Mouse (Mus musculus) kidney, embryonic 15.5 days (tissue): ENCODE results near the gene Gm45785. TPM values are rescaled to one million over a fixed set of nuclear protein-coding genes. Genes with fewer than 3 reads are reported as not detected.
"Not testable (repeated sequence)": the region's sequence is repeated elsewhere in the genome, so short reads cannot be mapped to it uniquely, and the experiment has no call there.

Experiments
- ATAC-seq: fragments of 200-750 bp; cut with Nextera tagmentation; replicated peaks from 2 replicates; pipeline ENCODE4 v1.8.0; 2017; ENCODE audit warnings: moderate TSS enrichment; ENCODE audit not compliant: low FRiP score
- H3K27ac ChIP-seq: fragments of 300-500 bp; sonication (generic); 2 replicates; pipeline ENCODE4 v1.5.1; 2015; ENCODE audit warnings: mild to moderate bottlenecking, inconsistent platforms
- H3K27me3 ChIP-seq: fragments of 300-500 bp; sonication (generic); 2 replicates; pipeline ENCODE4 v1.6.1; 2015; ENCODE audit warnings: inconsistent platforms
- H3K36me3 ChIP-seq: fragments of 300-500 bp; sonication (generic); 2 replicates; pipeline ENCODE4 v1.6.1; 2015; ENCODE audit warnings: inconsistent platforms
- H3K4me1 ChIP-seq: fragments of 300-500 bp; sonication (generic); 2 replicates; pipeline ENCODE4 v1.6.1; 2015; ENCODE audit warnings: inconsistent platforms
- H3K4me2 ChIP-seq: fragments of 300-500 bp; sonication (generic); 2 replicates; pipeline ENCODE4 v1.6.1; 2015; ENCODE audit warnings: moderate library complexity, mild to moderate bottlenecking, inconsistent platforms
- H3K4me3 ChIP-seq: fragments of 300-500 bp; sonication (generic); replicated peaks from 2 replicates; pipeline ENCODE4 v1.5.1; 2015; ENCODE audit warnings: mild to moderate bottlenecking, inconsistent platforms
- H3K9ac ChIP-seq: fragments of 300-500 bp; sonication (generic); 2 replicates; pipeline ENCODE4 v1.6.1; 2015; ENCODE audit warnings: mild to moderate bottlenecking, inconsistent platforms
- H3K9me3 ChIP-seq: fragments of 300-500 bp; sonication (generic); replicated peaks from 2 replicates; pipeline ENCODE4 v1.6.1; 2016; ENCODE audit warnings: inconsistent platforms
- WGBS: fragments of 180-500 bp; shearing (Covaris S2); methylation state at CpG from one replicate; pipeline ENCODE4 v1.1.7; 2015; ENCODE audit warnings: mixed read lengths; 5-methylcytosine and 5-hydroxymethylcytosine counted together
- polyA plus RNA-seq: library from polyadenylated mRNA; unstranded; fragments of >200 nt; fragmentation: Nextera tagmentation; extraction: Ambion mirVana; gene quantifications from 2 replicates; pipeline ENCODE4 v1.2.1, GENCODE M21; 2015

Gm45785 gene
- polyA plus RNA-seq: not detected in 2 replicates

DNA sequence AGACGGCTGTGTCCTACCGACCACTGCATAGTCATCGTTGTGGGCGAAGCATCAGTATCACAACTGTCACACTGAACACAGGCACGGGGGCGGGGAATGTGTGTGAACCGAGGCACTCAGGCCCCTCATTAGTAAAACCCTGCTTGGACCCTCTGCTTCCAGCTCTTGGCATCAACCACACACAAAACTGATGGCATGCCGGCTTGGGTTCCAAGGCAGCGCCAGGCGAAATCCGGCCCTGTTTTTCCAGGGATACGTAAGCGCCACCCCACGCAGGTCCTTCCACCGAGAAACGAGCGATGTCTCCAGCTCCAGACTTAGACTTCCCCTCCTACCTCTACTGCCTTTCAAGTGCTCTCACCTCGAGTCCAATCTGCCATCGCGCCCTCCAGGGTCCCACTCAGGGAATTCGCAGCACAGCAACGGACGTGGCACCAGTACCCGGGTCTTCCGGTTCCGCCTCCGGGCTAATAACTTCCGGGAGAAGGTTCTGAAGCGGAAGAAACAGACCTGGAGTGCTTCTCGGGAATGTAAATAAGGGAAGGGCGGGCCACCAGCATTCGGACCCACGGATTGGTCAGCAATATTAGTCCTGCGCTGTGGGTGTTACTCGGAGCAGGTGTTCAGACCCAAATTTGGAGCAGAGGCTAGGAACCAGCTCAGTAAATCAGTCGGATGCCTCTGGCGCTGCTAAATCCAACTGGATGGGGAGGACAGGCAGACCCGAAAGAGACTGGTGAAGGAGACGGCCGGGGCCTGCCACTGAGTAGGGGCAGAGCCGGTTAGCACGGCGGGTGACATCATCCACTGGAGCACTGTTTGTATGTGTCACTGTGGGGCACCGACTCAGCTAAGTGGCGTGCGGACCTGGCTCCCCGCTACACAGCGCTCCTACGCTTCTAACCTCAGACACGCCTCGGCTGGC, at the start of gene Gm45785:
Gene Gm45785 (minus strand): TSS at position 472 of the 925 bp plus-strand sequence.
- H3K36me3 ChIP-seq: peaks cover 63% of the 10 kb centered on the region
- H3K4me2 ChIP-seq: peak within 1 kb of the TSS; percentile 100
- ATAC-seq: peak; percentile 84
- H3K9me3 ChIP-seq: no peaks in the 10 kb centered on the region
- H3K27ac ChIP-seq: peak within 1 kb of the TSS; percentile 95
- WGBS: under 1% methylated on average over 51 of the region's 51 CpGs
- peaks cover 28% of the 10 kb centered on the region for H3K4me1 ChIP-seq
- peak within 1 kb of the TSS; percentile 92 for H3K4me3 ChIP-seq
- H3K27me3 ChIP-seq: no peaks in the 10 kb centered on the region
- peak within 1 kb of the TSS; percentile 93 for H3K9ac ChIP-seq

DNA sequence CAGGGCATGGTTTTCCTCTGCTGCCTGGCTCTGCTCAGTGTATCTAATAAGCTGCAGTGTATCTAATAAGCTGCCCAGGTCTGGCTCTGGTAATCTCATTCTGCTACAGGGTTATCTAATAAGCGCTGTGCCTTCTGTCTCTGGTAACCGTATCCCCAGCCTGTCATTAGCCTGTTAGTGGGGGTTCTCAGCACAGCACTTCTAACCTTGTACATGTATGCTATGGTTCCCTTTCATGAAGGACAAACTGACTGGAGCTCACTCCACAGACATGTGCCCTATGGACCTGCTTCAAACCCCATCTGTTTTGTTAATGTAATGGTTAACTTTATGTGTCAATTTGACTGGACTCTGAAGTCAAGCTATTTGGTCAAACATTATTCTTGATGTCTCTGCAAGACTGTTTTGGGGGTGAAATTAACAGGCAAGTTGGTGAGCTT, 49.5 kb upstream of the Gm45785 start:
- 87% methylated on average over 2 of the region's 2 CpGs for WGBS
- no peak overlapping the region for H3K4me2 ChIP-seq

DNA sequence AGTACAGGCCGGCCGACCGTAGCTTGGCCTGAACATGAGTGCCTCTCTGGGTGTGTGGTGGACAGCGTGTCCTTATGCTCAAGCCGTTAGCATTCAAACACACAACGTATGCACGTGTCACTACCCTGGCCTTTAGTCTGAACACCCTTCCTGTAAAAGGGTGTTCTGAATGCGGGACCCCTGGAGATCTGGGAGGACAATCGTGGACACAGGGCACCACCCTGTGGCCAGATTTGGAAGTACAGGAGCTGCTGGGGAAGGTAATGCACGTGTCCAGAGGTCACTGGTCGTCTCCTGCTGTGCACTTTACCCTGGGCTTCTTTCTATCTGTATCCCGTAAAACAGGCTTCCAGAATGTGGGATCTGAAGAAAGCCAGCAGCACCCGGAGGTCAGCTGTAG, 47.1 kb upstream of the Gm45785 start:
- H3K4me1 ChIP-seq: peaks cover 17% of the 10 kb centered on the region; the same call in 1 of the 2 replicates
- H3K4me2 ChIP-seq: no peak overlapping the region
- H3K9ac ChIP-seq: no peak overlapping the region
- H3K36me3 ChIP-seq: peaks cover 14% of the 10 kb centered on the region
- H3K9me3 ChIP-seq: no peaks in the 10 kb centered on the region
- H3K27ac ChIP-seq: 0 out of 2 replicates have a peak overlapping the region, but pooled peaks have one; percentile 56
- no peaks in the 10 kb centered on the region for H3K27me3 ChIP-seq
- peak; percentile 37; the same call in 1 of the 2 replicates for ATAC-seq
- no peak overlapping the region for H3K4me3 ChIP-seq
- WGBS: 24% methylated on average over 13 of the region's 13 CpGs

More for the DNA sequence above, 49.5 kb upstream of the Gm45785 start:
- no peak overlapping the region for H3K9ac ChIP-seq
- peak overlapping the region; percentile 61; the same call in 1 of the 2 replicates for H3K27ac ChIP-seq
- H3K4me3 ChIP-seq: no peak overlapping the region
- no peaks in the 10 kb centered on the region for H3K27me3 ChIP-seq
- H3K4me1 ChIP-seq: peaks cover 25% of the 10 kb centered on the region
- ATAC-seq: no peak
- no peaks in the 10 kb centered on the region for H3K36me3 ChIP-seq
- no peaks in the 10 kb centered on the region for H3K9me3 ChIP-seq

DNA sequence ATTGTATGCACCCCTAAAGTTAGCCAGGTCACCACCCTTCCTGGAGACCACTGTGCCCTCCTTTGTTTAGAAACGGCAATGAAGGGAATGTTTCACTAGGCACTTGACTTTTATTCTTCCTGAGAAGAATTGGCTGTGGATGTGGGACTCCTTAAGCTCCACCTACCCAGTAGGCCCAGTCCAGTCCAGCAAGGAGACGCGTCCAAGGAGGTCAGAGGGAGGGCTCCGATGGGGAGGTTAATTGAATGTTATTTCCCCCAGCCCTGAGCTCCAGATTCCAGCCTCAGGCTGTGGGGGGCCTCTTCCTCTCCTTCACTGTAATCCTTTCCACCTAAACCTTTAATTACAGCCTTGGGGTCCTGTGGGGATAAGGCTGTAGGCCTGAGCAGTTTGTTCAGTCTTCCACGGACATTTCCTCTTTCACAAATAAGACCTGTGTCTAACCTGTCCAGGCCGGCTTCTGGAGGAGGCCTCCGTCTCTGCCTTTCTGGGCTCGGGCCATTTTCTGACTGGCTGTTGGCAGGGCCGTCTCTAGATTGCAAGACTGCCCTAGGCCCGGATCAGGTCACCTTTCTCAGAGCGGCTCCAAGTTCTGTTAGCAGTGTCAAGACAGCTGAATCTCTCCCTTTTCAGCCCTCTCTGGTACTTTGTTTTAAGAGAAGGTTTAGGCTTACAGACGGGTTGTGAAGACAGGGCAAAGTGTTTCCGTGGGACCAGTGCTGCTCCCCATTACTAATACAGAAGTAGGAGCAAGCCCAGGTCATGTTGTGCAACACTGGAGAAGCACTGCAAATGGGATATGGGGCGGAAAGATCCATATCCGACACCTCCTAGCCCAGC, 46.1 kb upstream of the Gm45785 start:
- Histone ChIP-seq H3K9me3 (no peaks in the 10 kb centered on the region), H3K36me3 (peaks cover 23% of the 10 kb centered on the region), H3K4me1 (peaks cover 14% of the 10 kb centered on the region; the same call in 1 of the 2 replicates), H3K4me2 (no peak overlapping the region), H3K4me3 (no peak overlapping the region), H3K27me3 (no peaks in the 10 kb centered on the region), H3K27ac (peak overlapping the region; percentile 56), H3K9ac (no peak overlapping the region)
- WGBS: 65% methylated on average over 15 of the region's 15 CpGs
- ATAC-seq: no peak

DNA sequence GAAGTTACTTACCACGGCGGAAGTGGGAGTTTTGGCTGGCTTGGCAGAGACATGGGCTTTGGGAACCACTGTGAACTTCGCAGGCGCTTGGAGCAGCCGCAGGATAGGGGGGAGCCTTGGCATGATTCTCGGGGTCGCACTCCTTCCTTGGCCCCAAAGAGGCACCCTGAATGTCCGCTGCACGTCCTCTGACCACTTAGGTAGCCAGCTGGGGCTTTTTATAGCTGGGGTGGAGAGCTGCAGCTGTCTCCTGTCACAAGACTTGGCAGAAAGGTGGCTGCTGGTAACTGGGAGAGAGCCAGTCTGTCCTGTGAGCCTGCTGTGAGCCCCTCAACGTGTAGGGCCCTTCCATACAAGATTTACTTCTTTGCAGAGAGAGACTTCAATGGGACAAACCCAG, 44.1 kb upstream of the Gm45785 start, which contains the start of gene Cox8b:
Gene Cox8b (minus strand): TSS at position 227 of the 400 bp plus-strand sequence.
- H3K4me1 ChIP-seq: peaks cover 14% of the 10 kb centered on the region; the same call in 1 of the 2 replicates
- no peaks in the 10 kb centered on the region for H3K27me3 ChIP-seq
- H3K27ac ChIP-seq: 0 out of 2 replicates have a peak within 1 kb of the TSS, but pooled peaks have one; percentile 11
- 62% methylated on average over 10 of the region's 10 CpGs for WGBS
- H3K9ac ChIP-seq: no peak within 1 kb of the TSS
- no peak within 1 kb of the TSS for H3K4me2 ChIP-seq
- no peaks in the 10 kb centered on the region for H3K9me3 ChIP-seq
- H3K4me3 ChIP-seq: no peak within 1 kb of the TSS
- ATAC-seq: no peak
- H3K36me3 ChIP-seq: peaks cover 41% of the 10 kb centered on the region

DNA sequence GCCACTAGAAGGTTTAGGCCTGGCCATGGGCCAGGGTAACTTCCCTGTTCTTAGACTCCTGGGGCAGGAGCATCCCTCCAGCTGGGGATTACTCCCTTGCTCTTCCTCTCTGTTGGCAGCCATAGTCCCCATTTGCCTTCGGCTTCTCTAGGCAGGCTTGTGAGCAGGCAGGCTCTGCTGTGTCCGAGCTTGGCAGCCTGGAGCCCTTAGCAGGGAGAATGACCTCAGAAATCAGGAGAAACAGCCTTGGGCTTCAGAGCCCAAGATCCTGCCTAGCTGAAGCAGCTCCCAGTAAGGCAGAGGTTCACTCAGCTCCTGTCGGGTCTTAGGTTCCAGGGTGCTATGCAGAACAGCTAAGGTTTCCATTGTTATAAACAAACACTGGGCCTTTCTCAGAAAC, 43.0 kb upstream of the Gm45785 start:
- Histone ChIP-seq H3K9me3 (no peaks in the 10 kb centered on the region), H3K4me1 (peaks cover 14% of the 10 kb centered on the region; the same call in 1 of the 2 replicates), H3K4me2 (no peak overlapping the region), H3K27ac (no peak overlapping the region), H3K9ac (no peak overlapping the region), H3K27me3 (no peaks in the 10 kb centered on the region), H3K4me3 (no peak overlapping the region), H3K36me3 (peaks cover 51% of the 10 kb centered on the region)
- ATAC-seq: no peak
- WGBS: 83% methylated on average over 3 of the region's 3 CpGs

DNA sequence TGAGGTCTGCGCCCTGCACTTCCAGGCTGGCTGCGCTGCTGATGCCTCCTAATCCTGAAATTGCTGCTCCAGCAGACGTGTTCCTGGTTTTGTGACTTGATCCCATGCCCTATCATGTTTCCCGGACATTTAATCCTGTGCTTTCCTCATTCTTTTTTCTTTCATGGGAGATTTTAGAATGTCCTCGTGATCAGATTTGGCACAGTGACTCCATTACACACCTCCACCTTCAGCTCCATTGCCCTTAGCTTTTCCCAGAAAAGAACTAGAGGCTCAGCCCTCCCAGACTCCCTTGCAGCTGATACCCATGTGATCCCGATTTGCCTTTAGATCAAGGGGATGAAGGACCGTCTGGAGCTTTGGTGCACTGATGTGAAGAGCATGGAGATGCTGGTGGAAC, 41.7 kb upstream of the Gm45785 start:
- no peak overlapping the region for H3K4me2 ChIP-seq
- ATAC-seq: no peak
- H3K4me1 ChIP-seq: peaks cover 8% of the 10 kb centered on the region; the same call in 1 of the 2 replicates
- H3K4me3 ChIP-seq: no peak overlapping the region
- H3K9ac ChIP-seq: no peak overlapping the region
- H3K27me3 ChIP-seq: no peaks in the 10 kb centered on the region
- H3K36me3 ChIP-seq: peaks cover 61% of the 10 kb centered on the region
- no peak overlapping the region for H3K27ac ChIP-seq
- 81% methylated on average over 7 of the region's 7 CpGs for WGBS
- no peaks in the 10 kb centered on the region for H3K9me3 ChIP-seq

DNA sequence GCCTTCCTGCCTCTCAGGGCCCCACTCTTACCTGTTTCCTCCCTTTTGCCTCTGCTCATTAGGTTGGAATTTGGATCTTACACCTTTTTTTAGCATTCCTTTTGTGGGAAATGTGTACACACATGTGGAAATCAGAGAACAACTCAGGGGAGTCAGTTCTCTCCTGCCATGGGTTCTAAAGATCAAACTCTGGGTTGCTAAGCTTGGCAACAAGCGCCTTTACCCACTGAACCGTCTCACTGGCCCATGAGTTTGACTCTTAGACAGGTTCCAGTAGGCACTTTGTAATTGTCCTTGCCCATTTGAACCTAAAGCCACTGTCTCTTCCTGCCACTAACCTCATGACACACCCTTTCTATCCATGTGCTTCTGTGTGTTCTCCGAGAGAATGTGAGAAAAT, 38.5 kb upstream of the Gm45785 start:
- 89% methylated on average over 3 of the region's 3 CpGs for WGBS

DNA sequence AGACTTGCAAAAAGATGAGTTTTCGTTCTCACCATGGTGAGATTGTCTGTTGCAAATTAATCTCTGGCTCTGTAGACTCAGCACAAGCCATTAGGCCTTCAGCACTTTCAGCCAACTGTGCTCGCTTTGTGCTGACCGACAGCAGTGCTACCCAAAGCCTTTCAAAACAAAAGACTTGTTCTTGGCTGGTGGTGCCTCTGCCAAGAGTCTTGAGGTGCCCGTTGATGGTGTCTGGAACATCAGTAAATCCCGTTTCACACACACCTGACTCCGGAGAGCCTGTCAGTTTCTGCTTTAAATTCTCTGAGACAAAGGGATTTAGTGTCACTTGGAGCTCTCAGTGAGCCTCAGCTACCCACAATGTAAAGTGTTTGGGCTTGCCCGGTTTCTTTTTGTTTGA, 37.9 kb upstream of the Gm45785 start:
- Histone ChIP-seq H3K36me3 (peaks cover 85% of the 10 kb centered on the region), H3K9ac (no peak overlapping the region), H3K9me3 (no peaks in the 10 kb centered on the region), H3K27me3 (no peaks in the 10 kb centered on the region), H3K4me2 (no peak overlapping the region), H3K4me1 (no peaks in the 10 kb centered on the region), H3K27ac (no peak overlapping the region), H3K4me3 (no peak overlapping the region)
- no peak for ATAC-seq
- WGBS: 85% methylated on average over 7 of the region's 7 CpGs

More for the DNA sequence above, 38.5 kb upstream of the Gm45785 start:
- H3K4me2 ChIP-seq: no peak overlapping the region
- H3K36me3 ChIP-seq: peaks cover 84% of the 10 kb centered on the region
- H3K9ac ChIP-seq: no peak overlapping the region
- H3K4me1 ChIP-seq: no peaks in the 10 kb centered on the region
- H3K27ac ChIP-seq: no peak overlapping the region
- no peak for ATAC-seq
- H3K27me3 ChIP-seq: no peaks in the 10 kb centered on the region
- no peaks in the 10 kb centered on the region for H3K9me3 ChIP-seq
- H3K4me3 ChIP-seq: no peak overlapping the region

DNA sequence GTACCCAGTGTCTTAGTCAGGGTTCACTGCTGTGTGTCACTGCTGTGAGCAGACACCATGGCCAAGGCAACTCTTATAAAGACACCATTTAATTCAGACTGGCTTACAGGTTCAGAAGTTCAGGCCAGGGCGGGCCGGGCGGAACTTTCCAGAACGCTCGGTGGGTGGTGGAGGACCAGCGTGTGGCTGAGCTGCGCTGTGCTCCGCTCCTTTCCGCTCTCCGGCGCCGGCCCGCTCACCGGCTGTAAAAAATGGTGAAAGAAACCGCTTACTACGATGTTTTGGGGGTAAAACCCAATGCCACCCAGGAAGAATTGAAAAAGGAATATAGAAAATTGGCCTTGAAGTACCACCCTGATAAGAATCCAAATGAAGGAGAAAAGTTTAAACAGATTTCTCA, 34.5 kb upstream of the Gm45785 start:
- 94% methylated on average over 16 of the region's 16 CpGs for WGBS

DNA sequence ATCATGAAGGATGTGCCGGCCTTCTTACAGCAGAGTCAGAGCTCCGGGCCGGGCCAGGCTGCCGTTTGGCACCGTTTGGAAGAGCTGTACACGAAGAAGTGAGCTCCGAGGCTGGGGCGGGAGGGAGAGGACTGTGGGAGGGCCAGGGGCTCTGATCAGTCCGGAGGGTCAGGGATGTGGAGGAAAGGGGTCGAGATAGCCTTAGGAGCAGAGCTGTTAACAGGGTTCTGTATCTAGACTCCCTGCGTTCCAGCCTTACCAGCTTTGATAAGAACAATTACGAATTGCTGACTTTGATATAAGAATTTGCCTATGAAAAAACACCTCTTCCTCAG, 26.3 kb upstream of the Gm45785 start:
- 0% methylated on average over 12 of the region's 12 CpGs for WGBS
- peak overlapping the region; percentile 88 for H3K4me2 ChIP-seq
- peak overlapping the region; percentile 83 for H3K9ac ChIP-seq
- no peaks in the 10 kb centered on the region for H3K9me3 ChIP-seq
- ATAC-seq: peak; percentile 55; the same call in 1 of the 2 replicates
- H3K4me1 ChIP-seq: peaks cover 23% of the 10 kb centered on the region
- H3K27me3 ChIP-seq: no peaks in the 10 kb centered on the region
- peaks cover 43% of the 10 kb centered on the region for H3K36me3 ChIP-seq
- peak overlapping the region; percentile 96 for H3K4me3 ChIP-seq
- H3K27ac ChIP-seq: peak overlapping the region; percentile 95

More for the DNA sequence above, 34.5 kb upstream of the Gm45785 start:
- peaks cover 86% of the 10 kb centered on the region for H3K36me3 ChIP-seq
- ATAC-seq, H3K4me1 ChIP-seq, H3K4me3 ChIP-seq, H3K9ac ChIP-seq, H3K27me3 ChIP-seq, H3K9me3 ChIP-seq, H3K4me2 ChIP-seq, H3K27ac ChIP-seq: not testable (repeated sequence)
